Mouse (Mus musculus): ENCODE results near the gene Gm4792.

DNA sequence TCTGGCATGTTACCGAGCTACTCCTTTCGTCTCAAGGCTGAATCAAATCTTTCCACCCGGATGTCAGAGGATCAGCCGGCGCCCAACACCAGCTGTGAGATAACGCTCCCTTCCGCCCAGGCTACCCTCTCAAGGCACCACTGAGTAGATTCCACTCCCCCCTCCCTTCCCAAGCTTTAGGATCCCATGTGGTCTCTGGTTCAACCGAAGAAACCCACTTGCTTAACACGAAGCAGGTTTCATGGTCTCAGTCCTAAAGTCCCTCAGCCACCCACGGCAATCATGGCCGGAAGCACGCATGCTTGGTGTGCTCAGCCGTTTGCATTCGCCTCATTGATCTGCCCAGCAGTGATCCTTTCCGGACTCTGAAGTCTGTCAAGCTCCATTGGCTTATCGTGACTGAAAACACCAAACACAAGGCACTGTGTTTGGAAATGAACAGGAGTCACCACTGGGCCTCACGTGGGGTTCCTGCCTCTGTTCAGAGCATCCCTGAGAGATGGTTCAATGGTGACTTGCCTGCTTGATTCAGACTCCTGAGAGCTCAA, 45.2 kb downstream of the Gm4792 start:
- TF ChIP-seq CTCF (IDR thresholded peaks at IDR 0.05; ENCODE audit: extremely low read depth, insufficient read depth, insufficient read length, insufficient replicate concordance) (no peak), POLR2A (IDR thresholded peaks at IDR 0.05; ENCODE audit: low read depth, low read length) (no peak)
